Mouse (Mus musculus): ENCODE results near the gene Dynlt1c.
"Not testable (repeated sequence)": the region's sequence is repeated elsewhere in the genome, so short reads cannot be mapped to it uniquely, and the experiment has no call there.

DNA sequence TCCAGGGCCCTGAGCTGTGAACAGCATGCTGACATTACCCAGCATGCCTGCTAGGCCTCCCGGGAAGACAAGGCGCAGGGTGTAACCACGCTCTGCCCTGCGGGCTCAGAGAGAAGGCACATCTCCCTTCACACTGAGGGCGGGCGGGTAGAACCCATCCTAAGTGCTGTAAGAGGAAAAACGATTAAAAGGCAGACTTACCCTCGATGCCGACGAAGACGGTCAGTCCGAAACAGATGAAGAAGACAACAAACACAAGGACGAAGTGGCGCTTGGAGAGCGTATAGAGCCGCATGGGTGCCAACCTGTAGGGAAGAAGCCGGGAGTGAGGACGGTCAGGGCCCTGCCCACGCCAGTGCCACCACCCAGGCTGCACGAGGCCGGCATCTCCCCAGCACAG lies 38.0 kb downstream of the Dynlt1c start:
- not testable (repeated sequence) for TF ChIP-seq CTCF (IDR thresholded peaks at IDR 0.05; ENCODE audit: borderline replicate concordance, control insufficient read depth, extremely low read depth, insufficient read depth, low read length, poor library complexity); POLR2A (IDR thresholded peaks at IDR 0.05; ENCODE audit: control insufficient read depth, extremely low read depth, insufficient read depth, low read length, poor library complexity)

Measured in thymus, adult 2 months (tissue).